Mouse (Mus musculus): ENCODE measurements around the gene Peak1.

Peak1 gene

DNA sequence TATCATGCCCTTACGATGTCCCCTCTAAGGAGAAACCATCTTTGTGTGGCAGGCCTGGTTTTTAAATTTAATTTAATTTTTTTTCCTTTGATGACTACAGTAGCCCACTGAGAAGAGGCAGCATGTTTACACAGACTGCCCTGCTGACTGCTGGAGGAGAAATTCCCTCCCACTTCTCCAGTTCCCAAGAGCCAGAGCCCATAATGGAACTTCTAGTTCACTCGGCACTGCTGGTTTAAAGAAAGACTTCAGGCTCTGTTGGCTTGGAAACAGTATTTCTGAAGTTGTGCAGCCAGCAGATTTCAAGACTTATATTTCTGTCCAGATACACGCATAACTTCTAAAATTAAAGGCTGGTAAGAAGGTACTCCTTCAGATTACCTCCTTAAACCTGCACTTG lies 175.2 kb downstream of the Peak1 start:
- no peak for DNase-seq

DNA sequence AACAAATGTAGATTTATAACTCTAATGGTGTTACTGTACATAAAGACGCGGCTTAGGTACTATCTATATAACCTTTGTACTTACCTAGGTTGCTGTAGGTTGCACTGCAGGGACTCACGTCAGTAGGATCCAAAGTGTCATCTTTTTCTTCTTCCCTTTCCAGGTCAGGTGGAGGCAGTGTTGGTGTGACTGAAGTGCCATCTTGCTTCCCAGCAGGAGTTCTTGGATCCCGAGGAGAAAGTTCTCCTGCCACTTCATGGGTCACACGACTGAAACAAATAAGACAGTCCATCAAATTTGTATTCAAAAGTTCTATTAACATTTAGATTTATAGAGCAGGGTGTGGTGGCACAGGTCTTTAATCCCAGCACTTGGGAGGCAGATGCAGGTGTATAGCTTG lies 176.8 kb downstream of the Peak1 start:
- no peak for DNase-seq

DNA sequence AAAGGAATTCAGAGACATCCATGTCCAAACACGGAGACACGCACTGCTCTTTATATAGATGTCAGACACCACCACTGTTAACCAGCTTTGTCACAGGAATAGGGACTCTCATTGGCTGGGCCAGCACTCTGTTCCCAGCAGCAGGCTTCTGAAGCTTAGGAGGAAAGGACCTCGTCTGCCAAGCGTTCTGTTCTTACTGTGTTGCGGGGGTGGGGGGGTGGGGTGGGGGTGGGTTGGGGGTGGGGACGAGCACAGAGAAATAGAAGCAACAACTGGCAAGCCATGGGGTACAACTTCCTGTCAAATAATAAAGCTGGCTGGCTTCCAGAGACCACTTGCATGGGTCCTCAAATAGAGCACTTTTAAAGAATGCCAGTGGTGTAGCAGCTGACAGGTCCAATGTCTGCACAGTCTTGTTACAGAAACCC lies 182.0 kb downstream of the Peak1 start:
- no peak for DNase-seq

DNA sequence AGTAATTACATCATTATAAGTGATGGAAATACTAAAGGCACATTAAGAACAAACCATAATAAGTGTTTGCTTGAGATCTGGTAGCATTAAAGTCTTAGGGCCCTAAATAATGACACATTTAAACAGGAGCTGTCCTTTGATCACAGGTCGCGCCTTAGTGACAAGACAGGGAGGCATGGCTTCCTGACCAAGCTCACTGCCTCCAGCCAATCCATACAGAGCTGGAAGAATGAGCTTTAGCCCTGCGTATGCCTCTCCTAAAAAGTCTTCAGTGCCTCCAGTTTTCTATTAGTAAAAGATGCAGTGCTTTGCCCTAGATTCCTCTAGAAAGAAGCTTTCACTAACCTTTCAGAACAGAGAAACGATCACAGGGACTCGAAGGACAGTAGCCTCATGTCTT lies 182.6 kb downstream of the Peak1 start:
- no peak for DNase-seq

DNA sequence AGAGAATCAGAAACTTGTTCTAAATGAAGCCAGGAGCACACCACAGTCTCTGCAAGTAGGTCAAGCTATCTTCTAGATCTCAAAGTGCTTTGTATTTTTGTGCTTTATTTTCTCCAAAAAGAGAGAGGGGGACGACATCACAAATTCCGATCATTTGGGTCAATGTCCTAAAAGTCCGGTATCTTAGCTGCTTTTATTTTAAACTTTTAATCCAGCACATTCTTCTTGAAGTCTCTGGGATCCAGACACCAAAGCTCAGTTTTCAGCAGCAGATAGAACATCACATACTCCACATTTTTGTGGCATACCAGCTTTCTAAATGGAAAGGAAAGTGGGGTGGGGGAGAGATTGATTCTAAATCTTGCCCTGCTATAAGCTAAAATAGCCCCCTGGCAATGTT lies 183.3 kb downstream of the Peak1 start:
- DNase-seq, result no peak

DNA sequence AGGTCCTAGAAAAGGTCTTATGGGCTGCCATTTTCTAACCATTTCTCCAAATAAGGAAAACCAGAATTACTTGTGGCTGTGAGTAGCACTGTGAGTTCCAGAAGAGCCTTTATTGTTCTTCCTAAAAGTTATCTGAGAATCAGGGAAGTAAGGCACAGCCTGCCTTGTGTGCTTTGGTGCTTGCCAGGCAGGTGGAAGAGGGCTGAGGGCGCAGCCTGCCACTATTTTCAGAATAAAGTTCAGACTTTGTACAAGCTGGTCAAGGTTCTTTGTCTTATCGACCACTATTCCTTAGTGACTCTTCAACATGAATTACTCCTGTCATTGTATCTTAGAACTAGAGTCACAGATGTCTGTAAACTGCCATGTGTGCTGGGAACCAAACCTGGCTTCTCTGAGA lies 184.6 kb downstream of the Peak1 start:
- no peak for DNase-seq

DNA sequence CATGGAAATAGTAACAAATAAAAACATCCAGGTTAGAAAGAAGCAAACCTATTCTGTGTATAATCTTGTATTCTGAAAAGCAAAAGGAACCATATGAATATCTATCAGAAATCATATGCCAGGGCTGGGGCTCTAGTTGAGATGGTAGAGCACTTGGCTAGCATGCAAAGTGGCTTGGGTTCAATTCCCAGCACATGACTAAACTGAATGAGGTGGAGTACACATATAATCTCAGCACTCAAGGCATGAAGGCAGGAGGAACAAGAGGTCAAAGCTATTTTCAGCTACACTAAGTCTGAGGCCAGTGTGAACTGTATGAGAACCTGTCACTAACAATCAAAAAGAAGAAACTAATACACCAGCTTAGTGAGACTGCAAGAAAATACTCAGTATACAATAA lies 187.0 kb downstream of the Peak1 start:
- no peak for DNase-seq

DNA sequence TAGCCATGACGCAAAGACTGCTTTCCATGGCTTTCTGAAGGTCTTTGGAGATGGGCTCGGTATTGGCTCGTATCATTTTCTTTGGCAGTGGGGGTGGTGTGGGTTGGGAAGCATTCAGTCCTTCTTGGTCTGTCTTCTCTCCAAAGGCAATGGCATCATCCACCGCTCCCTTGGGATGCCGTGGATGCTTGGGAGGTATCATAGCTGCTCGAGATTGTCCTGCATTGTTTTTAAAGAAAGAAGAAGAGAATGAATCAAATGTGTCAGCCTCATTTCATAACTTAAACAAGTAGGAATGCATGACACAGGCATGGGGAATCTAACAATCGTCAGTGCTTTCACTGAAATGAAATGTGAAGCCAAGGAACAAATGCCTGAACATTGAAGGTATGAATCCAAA lies 190.2 kb downstream of the Peak1 start:
- no peak for DNase-seq

DNA sequence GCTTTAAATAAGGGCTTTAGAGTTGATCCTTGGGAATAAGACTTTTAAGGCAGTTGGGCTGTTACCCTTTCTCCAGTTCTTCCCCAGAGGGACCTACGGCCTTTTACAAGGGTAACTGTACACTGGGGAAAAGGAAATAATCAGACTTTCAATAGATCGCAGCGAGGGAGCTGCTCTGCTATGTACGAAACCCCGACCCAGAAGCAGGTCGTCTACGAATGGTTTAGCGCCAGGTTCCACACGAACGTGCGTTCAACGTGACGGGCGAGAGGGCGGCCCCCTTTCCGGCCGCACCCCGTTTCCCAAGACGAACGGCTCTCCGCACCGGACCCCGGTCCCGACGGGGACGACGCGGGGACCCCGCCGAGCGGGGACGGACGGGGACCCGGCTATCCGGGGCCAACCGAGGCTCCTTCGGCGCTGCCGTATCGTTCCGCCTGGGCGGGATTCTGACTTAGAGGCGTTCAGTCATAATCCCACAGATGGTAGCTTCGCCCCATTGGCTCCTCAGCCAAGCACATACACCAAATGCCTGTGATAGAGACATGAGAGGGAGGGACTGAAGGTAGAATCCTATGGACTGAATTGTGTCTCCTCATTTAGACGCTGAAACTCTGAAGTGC lies 194.3 kb downstream of the Peak1 start:
- DNase-seq, result peak; percentile 81

DNA sequence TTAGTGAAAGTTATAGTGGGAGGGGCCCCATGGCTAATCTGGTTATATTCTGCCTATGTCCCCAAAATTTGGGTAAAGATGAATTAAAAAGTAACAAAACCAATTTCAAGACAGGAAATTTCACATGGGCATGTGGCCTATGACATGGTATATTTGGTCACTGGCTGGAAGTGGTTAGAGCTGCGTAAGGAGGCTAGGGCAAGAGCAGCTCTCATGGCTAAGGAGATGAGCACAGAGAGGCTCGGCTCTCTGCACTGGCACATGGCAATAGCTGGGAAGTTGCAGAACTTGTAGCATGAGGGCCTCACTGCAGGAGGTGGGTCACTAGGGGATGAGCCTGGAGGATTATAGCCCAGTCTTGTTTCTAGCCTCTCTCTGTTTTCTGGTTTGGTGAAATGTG lies 199.0 kb downstream of the Peak1 start:
- DNase-seq, result no peak

DNA sequence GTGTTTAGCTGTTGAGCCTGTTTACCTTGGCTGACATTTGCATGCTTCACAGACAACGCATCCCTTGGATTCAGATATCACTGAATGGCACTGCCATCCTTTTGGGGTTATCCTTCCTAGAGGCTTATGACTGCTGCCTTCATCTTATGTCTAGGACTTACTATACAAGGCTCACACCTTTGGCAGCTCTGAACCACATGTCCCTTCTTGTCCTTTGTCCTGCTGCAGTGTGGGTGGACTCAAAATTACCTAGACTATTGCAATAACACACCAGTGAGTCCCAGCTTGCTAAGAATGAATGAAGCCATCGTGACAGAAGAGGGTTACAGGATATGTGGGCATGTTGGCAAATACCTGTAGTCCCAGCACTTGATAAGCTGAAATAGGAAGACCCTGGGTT lies 199.8 kb downstream of the Peak1 start:
- no peak for DNase-seq

DNA sequence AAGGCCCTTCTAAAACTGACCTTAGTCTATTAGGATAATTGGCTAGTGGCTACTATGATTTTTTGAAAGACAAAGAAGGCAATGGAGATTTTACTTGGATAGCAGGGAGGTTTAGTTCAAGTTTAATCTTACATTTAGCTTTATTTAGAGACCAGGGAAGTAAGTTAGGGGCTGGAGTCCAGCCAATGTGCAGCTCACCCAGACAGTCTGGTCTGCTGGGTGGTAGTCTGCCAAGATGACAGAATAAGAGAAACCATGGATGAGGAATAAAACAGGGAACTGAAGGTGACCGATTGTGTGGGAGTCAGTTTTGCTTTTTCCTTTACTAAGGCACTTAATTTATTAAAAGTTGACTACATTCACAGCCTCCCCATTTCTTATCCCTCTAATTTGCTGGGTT lies 200.5 kb downstream of the Peak1 start:
- DNase-seq, result no peak

DNA sequence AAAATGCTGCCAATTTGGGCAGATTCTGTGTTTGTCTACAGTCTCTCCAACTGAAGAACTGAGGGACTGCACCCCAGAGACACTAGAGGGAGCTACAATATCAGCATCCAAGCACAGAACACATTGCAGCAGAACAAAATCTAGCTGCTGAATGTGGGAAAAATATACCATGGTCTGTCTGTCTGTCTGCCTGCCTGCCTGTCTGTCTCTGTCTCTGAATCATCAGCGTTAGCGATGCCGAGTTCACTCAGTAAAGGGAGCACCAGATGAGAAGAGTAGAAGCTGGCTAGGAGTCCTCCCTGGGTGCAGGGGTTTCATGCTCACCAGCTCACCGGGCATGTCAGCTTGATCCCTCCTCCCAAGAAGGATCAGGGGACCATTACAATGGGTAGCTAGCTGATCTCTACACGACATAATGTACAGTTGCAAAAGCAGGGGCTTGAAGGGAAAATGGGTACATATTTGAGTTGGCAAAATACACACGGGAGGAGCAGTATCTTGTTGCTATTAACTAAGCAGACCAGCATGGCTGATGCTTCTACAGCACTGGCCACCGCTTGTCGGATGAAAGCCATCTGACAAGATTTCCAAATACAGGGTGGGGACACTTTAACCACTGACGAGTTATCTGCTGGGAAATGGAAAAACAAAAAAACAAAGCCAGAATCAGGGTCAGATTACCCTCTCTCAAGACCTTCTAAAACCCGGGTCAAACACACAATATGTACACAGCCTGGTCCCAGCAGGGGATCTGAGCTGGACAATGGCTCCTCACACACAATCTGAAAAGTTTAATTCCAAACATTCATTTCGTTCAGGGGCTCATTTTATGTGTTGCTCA lies 204.2 kb downstream of the Peak1 start:
- DNase-seq, result peak; percentile 65

DNA sequence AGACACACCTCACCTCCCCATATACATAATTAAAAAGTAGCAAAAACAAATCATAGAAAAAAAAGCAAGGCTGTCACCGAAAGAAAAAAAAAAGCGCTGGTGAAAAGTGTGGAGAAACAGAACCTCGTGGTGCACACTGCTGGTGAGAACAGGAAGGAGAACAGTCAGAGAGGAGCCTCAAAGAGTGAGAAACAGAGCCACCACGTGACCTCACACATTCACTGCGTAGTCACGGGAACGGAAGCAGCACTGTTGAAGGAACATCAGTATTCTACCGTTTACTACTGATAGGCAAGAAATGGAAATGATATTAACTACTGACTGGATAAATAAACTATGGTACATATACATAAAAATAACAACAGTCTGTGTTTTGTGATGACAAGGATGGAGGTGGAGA lies 209.1 kb downstream of the Peak1 start:
- no peak for DNase-seq

DNA sequence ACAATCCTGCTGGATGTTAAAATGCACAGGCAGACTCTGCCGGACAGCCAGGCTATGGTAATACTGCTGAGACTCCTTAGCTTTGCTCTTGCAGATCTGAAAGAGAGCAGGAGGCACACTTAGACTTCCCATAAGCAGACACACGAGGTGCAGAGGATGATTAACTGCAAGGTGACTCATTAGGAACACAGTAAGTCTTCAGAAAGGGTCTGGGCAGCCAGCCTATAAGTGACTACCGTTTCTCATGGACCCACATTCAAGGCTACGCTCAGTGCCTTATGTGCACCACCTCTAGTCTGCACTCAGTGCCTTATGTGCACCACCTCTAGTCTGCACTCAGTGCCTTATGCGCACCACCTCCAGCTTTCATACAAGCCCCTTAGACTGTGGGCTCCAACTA lies 210.4 kb downstream of the Peak1 start:
- DNase-seq, result no peak

DNA sequence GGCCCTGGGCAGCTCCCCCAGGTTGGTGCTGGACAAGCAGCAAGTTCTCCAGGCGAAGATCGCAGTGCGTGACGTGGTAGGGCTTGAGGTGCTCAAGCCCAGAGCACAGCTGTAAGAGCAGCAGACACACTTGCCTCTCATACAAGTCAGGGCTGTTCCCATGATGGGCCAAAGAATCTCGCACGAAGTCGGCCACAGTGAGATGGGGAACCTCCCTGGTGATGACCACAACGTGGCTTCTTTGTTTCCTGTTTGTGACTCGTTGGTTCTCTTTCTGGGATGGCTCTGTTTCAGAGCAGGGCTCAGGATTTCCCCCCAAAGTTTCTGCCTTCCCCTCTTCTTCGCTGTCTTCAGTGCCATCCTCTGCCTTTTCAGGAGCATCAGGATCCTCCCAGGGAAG lies 210.8 kb downstream of the Peak1 start:
- DNase-seq, result no peak

DNA sequence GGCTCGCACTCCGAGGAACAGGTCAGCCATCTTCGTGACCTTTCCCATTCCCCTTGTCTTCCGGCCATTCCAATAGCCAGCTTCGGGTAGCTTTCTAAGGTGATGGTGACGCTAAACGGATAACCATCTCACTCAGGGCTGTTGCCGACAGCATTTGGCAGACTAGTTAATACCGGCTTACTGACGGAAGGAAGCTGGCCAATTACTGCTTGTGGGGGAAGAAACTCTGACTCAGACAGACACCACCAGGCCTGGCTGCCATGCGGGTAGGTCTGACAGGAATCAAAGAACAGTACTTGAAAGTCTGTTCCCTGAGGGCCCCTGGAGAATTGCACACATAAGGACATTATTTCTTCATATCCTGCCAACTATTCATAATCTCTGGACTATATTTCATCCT lies 212.5 kb downstream of the Peak1 start:
- no peak for DNase-seq

DNA sequence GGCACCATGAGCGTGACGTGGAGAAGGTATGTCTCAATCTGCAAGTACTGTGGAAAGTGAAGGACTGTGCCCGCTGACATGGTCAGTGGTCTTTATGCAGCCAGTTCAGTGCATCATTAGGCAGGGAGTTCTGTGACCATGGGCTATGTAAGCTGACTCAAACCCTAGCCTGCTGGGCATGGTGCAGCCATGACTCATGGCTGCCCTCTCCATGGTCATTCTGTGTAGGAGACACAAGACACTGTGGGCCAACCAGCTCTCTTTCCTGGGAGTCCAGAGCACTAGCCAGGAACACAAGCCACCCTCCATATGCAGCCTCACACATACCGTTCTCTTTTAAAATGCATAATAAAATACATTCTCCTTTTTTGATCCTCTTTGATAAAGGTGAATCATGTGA lies 213.6 kb downstream of the Peak1 start:
- no peak for DNase-seq

DNA sequence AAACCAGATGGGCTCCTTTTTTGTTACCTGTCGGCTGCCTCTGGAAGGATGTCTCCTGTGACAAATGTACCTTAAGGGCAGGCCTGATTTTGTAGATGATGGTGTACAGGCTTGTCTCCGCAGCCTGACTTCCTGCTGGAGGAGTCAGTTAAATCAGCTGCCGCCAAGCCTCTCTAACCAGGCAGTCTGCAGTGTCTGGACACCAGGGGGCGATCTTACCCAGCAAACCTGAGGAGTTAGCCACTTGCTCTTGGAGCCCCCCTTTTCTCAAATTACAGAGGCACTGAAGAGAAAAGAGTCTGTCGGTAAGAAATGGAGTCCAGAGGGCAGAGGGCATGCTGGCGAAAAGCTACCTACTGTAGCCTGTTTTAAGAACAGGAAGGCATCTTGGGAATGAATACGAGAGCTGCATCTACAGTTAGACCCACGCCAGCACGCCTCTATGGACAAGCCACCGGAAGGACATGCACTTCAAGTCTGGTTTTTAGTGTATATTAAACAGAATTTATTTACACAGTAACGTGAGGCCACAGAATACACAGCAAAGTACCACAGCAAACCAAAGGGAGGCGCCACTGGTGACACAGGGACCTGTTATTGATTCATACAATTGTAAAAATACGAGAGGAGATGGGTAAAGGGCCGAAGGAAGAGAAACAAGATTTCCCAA lies 217.1 kb downstream of the Peak1 start:
- DNase-seq, result peak; percentile 74

DNA sequence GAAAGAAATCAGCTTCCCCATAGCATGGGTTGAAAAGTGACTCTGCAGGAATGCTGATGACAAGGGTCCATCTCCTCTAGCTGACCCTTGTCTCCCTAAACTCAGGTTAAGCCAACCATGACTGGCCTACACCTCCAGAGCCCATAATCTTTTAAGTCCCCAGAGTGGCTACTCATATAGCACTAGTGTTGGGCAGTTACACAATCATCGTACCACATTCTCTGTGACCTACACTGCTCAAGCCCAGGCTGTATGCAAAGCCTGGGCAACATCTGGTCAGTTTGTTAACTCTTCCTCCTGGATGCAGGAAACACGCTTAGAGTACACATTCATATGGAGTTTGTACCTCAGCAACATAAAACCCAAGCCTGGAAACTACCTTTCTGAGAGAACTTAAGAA lies 217.7 kb downstream of the Peak1 start:
- DNase-seq, result no peak

DNA sequence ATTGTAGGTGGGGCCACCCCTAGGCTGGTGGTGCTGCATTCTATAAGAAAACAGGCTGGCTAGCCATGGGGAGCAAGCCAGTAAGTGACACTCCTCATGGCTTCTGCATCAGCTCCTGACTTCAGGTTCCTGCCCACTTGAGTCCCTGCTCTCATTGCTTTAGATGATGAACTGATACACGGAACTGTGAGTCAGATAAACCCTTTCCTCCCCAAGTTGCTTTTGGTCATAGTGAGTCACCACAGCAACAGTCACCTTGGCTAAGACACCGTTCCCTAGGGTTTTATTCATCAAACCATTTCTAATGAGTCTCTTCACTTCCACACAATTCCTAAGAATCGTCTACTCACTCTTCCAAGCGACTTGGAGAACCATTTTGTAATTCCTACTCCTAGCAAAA lies 220.9 kb downstream of the Peak1 start:
- no peak for DNase-seq

DNA sequence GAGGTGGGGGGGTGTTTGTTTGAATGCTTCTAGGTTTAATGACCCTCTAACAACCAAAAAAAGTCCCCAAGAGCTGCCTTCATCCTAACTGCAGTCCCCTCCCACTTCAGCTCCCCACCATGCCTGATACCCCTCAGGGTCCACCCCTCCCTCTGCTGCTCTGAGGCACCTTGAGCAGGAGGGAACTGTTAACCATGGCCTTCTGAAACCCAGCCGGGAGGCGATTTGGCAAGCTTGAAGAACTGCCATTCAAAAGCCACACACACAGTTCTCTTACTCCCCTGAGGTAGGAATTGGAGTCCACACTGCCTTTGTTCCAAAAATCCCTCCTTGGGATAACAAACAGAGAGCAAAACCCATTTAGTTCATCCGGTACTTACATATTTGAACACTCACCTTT lies 222.7 kb downstream of the Peak1 start:
- DNase-seq, result no peak

DNA sequence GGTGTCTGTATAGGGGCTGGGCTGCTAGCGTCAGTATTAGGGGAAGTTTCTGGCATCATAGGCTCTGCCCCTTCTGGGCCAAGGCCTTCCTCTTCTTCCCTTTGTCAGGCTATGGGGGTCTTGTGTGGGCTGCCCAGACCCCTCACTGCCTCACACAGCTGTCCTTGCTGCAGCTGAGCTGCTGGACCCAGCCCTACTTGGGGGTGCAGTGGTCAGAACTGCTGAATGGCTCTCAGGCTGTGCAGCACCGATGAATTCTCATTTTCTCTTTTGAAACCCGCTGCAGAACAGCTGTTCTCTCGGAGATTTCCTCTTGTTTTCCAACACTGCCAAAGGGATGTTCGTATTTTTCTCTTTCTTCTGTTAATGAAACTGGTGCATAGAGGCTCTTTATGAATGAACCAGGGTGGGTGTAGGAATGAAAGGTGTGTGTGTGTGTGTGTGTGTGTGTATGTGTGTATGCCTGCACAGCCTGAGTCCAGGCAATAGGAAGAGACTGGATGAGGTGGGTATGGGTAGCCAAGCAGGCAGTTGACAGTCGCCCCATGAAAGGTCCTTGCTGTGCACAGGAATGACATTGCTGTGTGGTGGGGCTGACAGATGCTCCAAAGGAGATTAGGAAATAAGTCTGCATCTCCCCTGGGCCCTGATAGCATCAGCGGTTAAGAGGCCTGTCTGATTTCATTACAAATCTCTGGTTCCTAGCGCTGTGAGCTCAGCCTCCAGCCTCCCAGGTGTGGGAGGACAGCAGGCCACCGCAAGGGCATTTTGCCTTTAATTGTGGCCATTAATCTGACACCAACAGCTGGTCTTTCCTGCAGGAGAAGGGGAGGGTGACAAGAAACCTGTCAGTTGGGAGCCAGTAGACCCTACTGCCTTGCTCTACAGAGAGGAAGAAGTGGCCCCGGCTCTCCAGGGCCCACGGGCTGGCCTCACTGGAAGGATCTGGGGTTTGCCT lies 226.1 kb downstream of the Peak1 start:
- DNase-seq, result no peak
